8 mouse cellular contexts compared by ENCODE assay signal in the genomic region with DNA sequence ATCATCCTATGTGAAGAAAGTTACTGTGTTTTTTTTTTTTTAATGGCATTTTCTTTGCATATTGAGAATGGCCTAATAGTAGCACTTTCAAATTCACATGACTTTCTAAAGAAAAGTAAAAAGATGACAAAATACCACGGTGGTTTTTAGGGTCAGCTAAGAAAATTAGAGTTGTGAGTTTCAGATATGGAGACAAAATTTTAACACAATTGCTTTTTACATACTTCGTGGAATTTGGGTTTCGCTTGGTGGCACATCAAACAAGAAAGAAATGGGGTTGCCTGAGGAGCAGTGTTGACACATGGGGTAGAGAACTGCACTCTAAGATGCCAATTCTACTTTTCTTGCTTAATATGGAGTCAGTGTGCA. TPM values are rescaled to one million over a fixed set of nuclear protein-coding genes. Genes with fewer than 3 reads are reported as not detected.
A peak's percentile ranks its signal among the peaks of the same experiment; 100 is the strongest.
DNase-seq lines count a peak whose midpoint lies in the region; ATAC-seq and TF ChIP-seq lines count a peak whose summit lies in the region.

No protein-coding gene starts in this region.

- peak overlapping the region; percentile 97 for H3K9ac ChIP-seq in intestine, embryonic 14.5 days (ENCODE audit: low read length)
- H3K9ac ChIP-seq in neural tube, embryonic 12.5 days: peak overlapping the region; percentile 98

- H3K4me2 ChIP-seq in intestine, embryonic 14.5 days (ENCODE audit: low read length): peak overlapping the region; percentile 79
- peak overlapping the region; percentile 57 for H3K4me2 ChIP-seq in neural tube, embryonic 12.5 days (replicated peaks)

- peak overlapping the region; percentile 93 for H3K27ac ChIP-seq in layer of hippocampus, adult 2 months
- peak overlapping the region; percentile 99 for H3K27ac ChIP-seq in embryonic facial prominence, embryonic 10.5 days (replicated peaks)
- peak overlapping the region; percentile 94 for H3K27ac ChIP-seq in intestine, embryonic 14.5 days (ENCODE audit: low read depth)
- H3K27ac ChIP-seq in neural tube, embryonic 12.5 days: no peak overlapping the region

- H3K4me3 ChIP-seq in layer of hippocampus, adult 2 months: peak overlapping the region; percentile 87
- peak overlapping the region; percentile 98 for H3K4me3 ChIP-seq in embryonic facial prominence, embryonic 10.5 days
- peak overlapping the region; percentile 86 for H3K4me3 ChIP-seq in intestine, embryonic 14.5 days (ENCODE audit: low read depth, low read length)
- H3K4me3 ChIP-seq in neural tube, embryonic 12.5 days: peak overlapping the region; percentile 92

- H3K36me3 ChIP-seq in embryonic facial prominence, embryonic 10.5 days (replicated peaks): no peaks in the 10 kb centered on the region
- no peaks in the 10 kb centered on the region for H3K36me3 ChIP-seq in intestine, embryonic 14.5 days (ENCODE audit: control insufficient read depth, insufficient read depth, low read length)
- H3K36me3 ChIP-seq in neural tube, embryonic 12.5 days: no peaks in the 10 kb centered on the region

- DNase-seq in layer of hippocampus, adult 2 months (ENCODE audit: low spot score in 2 of 2): no peak
- DNase-seq in layer of hippocampus, adult 11-12 months (ENCODE audit: low spot score): no peak
- no peak for DNase-seq in embryonic facial prominence, embryonic 10.5 days (ENCODE audit: low spot score)
- DNase-seq in intestine, embryonic 14.5 days (ENCODE audit: low spot score): no peak
- no peak for DNase-seq in urinary bladder, postnatal 10 days (ENCODE audit: low spot score)
- no peak for DNase-seq in right cerebral cortex, postnatal 10 days (ENCODE audit: low spot score in 2 of 2)
- no peak for DNase-seq in layer of hippocampus, adult 8-10 months (ENCODE audit: low spot score in 2 of 2)

- no peak for ATAC-seq in intestine, embryonic 14.5 days (replicated peaks; ENCODE audit: low FRiP score, low TSS enrichment, low read depth)
- no peak for ATAC-seq in neural tube, embryonic 12.5 days (ENCODE audit: low FRiP score, low read depth)

- H3K4me1 ChIP-seq in embryonic facial prominence, embryonic 10.5 days: peaks cover 71% of the 10 kb centered on the region
- peaks cover 62% of the 10 kb centered on the region for H3K4me1 ChIP-seq in intestine, embryonic 14.5 days (replicated peaks; ENCODE audit: control insufficient read depth, insufficient read depth, low read length)
- peaks cover 46% of the 10 kb centered on the region for H3K4me1 ChIP-seq in neural tube, embryonic 12.5 days

- TF ChIP-seq CTCF in layer of hippocampus, adult 2 months (conservative IDR thresholded peaks at IDR 0.05): no peak

- 22% methylated on average over 3 of the region's 3 CpGs for WGBS in embryonic facial prominence, embryonic 10.5 days
- WGBS in intestine, embryonic 14.5 days: 22% methylated on average over 3 of the region's 3 CpGs
- 22% methylated on average over 3 of the region's 3 CpGs for WGBS in neural tube, embryonic 12.5 days

- H3K9me3 ChIP-seq in embryonic facial prominence, embryonic 10.5 days: no peaks in the 10 kb centered on the region
- H3K9me3 ChIP-seq in intestine, embryonic 14.5 days (ENCODE audit: control insufficient read depth, low read length): no peaks in the 10 kb centered on the region
- no peaks in the 10 kb centered on the region for H3K9me3 ChIP-seq in neural tube, embryonic 12.5 days

- no peaks in the 10 kb centered on the region for H3K27me3 ChIP-seq in embryonic facial prominence, embryonic 10.5 days (replicated peaks; ENCODE audit: low read depth, poor library complexity, severe bottlenecking)
- H3K27me3 ChIP-seq in intestine, embryonic 14.5 days (replicated peaks; ENCODE audit: control insufficient read depth, insufficient read depth, low read length): no peaks in the 10 kb centered on the region
- H3K27me3 ChIP-seq in neural tube, embryonic 12.5 days (replicated peaks): no peaks in the 10 kb centered on the region

RNA-seq across cellular contexts. Expression of a gene that starts 1.4 kb away (rescaled TPM):
- 10 to 100 TPM; 21.2 to 22.7 TPM for total RNA-seq in layer of hippocampus, adult 2 months (2021)
- 12.6 and 13.1 TPM in 2 replicates for polyA plus RNA-seq in embryonic facial prominence, embryonic 10.5 days (2016; fragmentation: Nextera tagmentation; extraction: Ambion mirVana)
- polyA plus RNA-seq in intestine, embryonic 14.5 days (2014; fragmentation: Nextera tagmentation; extraction: Ambion mirVana): 16.4 and 18.2 TPM in 2 replicates
- 16.2 and 19.3 TPM in 2 replicates for polyA plus RNA-seq in neural tube, embryonic 12.5 days (2016; fragmentation: Nextera tagmentation; extraction: Ambion mirVana)
- 10 to 100 TPM; 19.1 to 24.8 (median 21.2) TPM for total RNA-seq in layer of hippocampus, adult 8-10 months (2022)

RNA-seq across cellular contexts. Expression of a gene that starts 47.2 kb away (rescaled TPM):
- 10 to 100 TPM; 85.1 to 86.0 TPM for total RNA-seq in layer of hippocampus, adult 2 months (2021)
- polyA plus RNA-seq in embryonic facial prominence, embryonic 10.5 days (2016; fragmentation: Nextera tagmentation; extraction: Ambion mirVana): 17.7 and 22.4 TPM in 2 replicates
- 28.3 and 30.2 TPM in 2 replicates for polyA plus RNA-seq in intestine, embryonic 14.5 days (2014; fragmentation: Nextera tagmentation; extraction: Ambion mirVana)
- polyA plus RNA-seq in neural tube, embryonic 12.5 days (2016; fragmentation: Nextera tagmentation; extraction: Ambion mirVana): 34.0 and 34.9 TPM in 2 replicates
- total RNA-seq in layer of hippocampus, adult 8-10 months (2022): 10 to 100 TPM; 80.6 to 97.1 (median 86.4) TPM
